Mouse (Mus musculus): ENCODE results near the gene Gm36079. TPM values are rescaled to one million over a fixed set of nuclear protein-coding genes. Genes with fewer than 3 reads are reported as not detected.

The Gm36079 gene
- polyA plus RNA-seq (2014; fragmentation: Illumina TruSeq; extraction: RNeasy Lipid Tissue Mini Kit (QIAGEN cat#74804); ENCODE audit: low read depth, low replicate concordance), result not detected

DNA sequence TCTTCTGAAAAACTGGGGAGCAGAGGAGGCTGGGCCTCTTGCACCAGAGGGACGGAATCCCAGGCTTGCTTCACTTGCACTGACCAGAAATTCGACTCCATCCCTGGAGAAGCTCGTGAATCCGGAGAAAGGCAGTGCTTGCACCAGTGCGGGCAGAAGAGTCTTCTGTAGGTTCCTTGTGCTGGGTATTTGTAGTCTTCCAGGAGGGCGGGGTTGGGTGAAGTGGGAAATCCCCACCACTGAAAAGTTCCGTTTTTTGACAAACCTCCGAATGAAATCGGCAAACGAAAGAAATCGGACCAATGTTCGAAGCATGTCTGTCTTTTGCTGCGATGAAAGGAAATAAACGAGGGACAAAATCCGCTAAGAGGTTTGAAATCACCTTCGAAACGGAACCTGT is at the start of gene Gm36079:
Gm36079 (minus strand) TSS at position 101 of the 400 bp plus-strand sequence.

GRCm38 (mm10) chr13:120052085-120052484 is 25.3 kb upstream of the Gm36079 start, which contains the start of gene Gm21188:
Gene Gm21188 (minus strand): TSS chr13:120052194.

Other genes with a start within 250 kb of the Gm36079 start
- gene Zfp131, start 236.1 kb downstream of the Gm36079 start, polyA plus RNA-seq (2014; fragmentation: Illumina TruSeq; extraction: RNeasy Lipid Tissue Mini Kit (QIAGEN cat#74804); ENCODE audit: low read depth, low replicate concordance), result 22.6 TPM
- not detected for gene AF067063, start 196.8 kb downstream of the Gm36079 start, polyA plus RNA-seq (2014; fragmentation: Illumina TruSeq; extraction: RNeasy Lipid Tissue Mini Kit (QIAGEN cat#74804); ENCODE audit: low read depth, low replicate concordance)
- not detected for gene D13Ertd608e, start 191.0 kb downstream of the Gm36079 start, polyA plus RNA-seq (2014; fragmentation: Illumina TruSeq; extraction: RNeasy Lipid Tissue Mini Kit (QIAGEN cat#74804); ENCODE audit: low read depth, low replicate concordance)
- not detected for gene Tcstv1, start 132.2 kb downstream of the Gm36079 start, polyA plus RNA-seq (2014; fragmentation: Illumina TruSeq; extraction: RNeasy Lipid Tissue Mini Kit (QIAGEN cat#74804); ENCODE audit: low read depth, low replicate concordance)
- not detected for gene Gm21761, start 97.7 kb downstream of the Gm36079 start, polyA plus RNA-seq (2014; fragmentation: Illumina TruSeq; extraction: RNeasy Lipid Tissue Mini Kit (QIAGEN cat#74804); ENCODE audit: low read depth, low replicate concordance)
- gene B020031M17Rik, start 76.2 kb downstream of the Gm36079 start, polyA plus RNA-seq (2014; fragmentation: Illumina TruSeq; extraction: RNeasy Lipid Tissue Mini Kit (QIAGEN cat#74804); ENCODE audit: low read depth, low replicate concordance), result not detected
- gene Gm21188, start 25.2 kb upstream of the Gm36079 start, polyA plus RNA-seq (2014; fragmentation: Illumina TruSeq; extraction: RNeasy Lipid Tissue Mini Kit (QIAGEN cat#74804); ENCODE audit: low read depth, low replicate concordance), result 0.34 TPM
- gene Gm20767, start 113.2 kb upstream of the Gm36079 start, polyA plus RNA-seq (2014; fragmentation: Illumina TruSeq; extraction: RNeasy Lipid Tissue Mini Kit (QIAGEN cat#74804); ENCODE audit: low read depth, low replicate concordance), result not detected
- gene Gm21818, start 145.4 kb upstream of the Gm36079 start, polyA plus RNA-seq (2014; fragmentation: Illumina TruSeq; extraction: RNeasy Lipid Tissue Mini Kit (QIAGEN cat#74804); ENCODE audit: low read depth, low replicate concordance), result not detected
- gene Gm21762, start 188.9 kb upstream of the Gm36079 start, polyA plus RNA-seq (2014; fragmentation: Illumina TruSeq; extraction: RNeasy Lipid Tissue Mini Kit (QIAGEN cat#74804); ENCODE audit: low read depth, low replicate concordance), result not detected
- gene Gm21731, start 212.1 kb upstream of the Gm36079 start, polyA plus RNA-seq (2014; fragmentation: Illumina TruSeq; extraction: RNeasy Lipid Tissue Mini Kit (QIAGEN cat#74804); ENCODE audit: low read depth, low replicate concordance), result not detected
- not detected for gene AF067061, start 236.1 kb upstream of the Gm36079 start, polyA plus RNA-seq (2014; fragmentation: Illumina TruSeq; extraction: RNeasy Lipid Tissue Mini Kit (QIAGEN cat#74804); ENCODE audit: low read depth, low replicate concordance)

Measured in liver, adult 10 weeks (tissue).